In the genomic region with DNA sequence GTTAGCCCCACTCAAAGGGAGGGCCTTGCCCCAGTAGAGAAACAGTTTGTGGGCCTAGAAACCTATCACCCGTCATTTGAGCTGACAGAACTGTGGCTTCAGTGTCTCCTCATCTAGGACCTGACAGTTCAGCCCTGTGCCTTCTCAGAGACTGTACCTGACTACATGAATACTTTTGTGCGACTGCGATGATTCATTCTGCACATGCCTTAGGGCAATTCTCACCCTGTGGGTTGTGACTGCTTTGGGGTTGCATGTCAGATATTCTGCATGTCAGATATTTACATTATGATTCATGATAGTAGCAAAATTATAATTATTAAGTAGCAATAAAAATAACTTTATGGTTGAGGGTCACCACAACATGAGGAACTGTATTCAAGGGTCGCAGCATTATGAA, we compare ENCODE assay signal across 20 mouse cellular contexts.
"Had no signal": no experiment of that assay in that cellular context is flagged by ENCODE, and none has a peak within 500 bp of the region (broad histone marks: within the 10 kb centered on the region; RNA-seq: fewer than 3 reads in every experiment).

No protein-coding gene starts in this region.

- H3K4me1 ChIP-seq: limb, embryonic 12.5 days; limb, embryonic 15.5 days; liver, embryonic 12.5 days; liver, embryonic 15.5 days; lung, embryonic 15.5 days; neural tube, embryonic 13.5 days had no signal

- ATAC-seq: liver, embryonic 12.5 days; midbrain, embryonic 16.5 days had no signal

- H3K27me3 ChIP-seq: limb, embryonic 12.5 days; limb, embryonic 15.5 days; liver, embryonic 12.5 days; liver, embryonic 15.5 days; lung, embryonic 15.5 days; midbrain, embryonic 12.5 days; neural tube, embryonic 13.5 days had no signal

- H3K4me3 ChIP-seq: left cerebral cortex, adult 2 months; limb, embryonic 12.5 days; limb, embryonic 15.5 days; liver, embryonic 12.5 days; liver, embryonic 15.5 days; lung, embryonic 15.5 days; midbrain, embryonic 12.5 days; myocyte; neural tube, embryonic 13.5 days had no signal

- H3K4me2 ChIP-seq: limb, embryonic 12.5 days; limb, embryonic 15.5 days; liver, embryonic 12.5 days; liver, embryonic 15.5 days; lung, embryonic 15.5 days; midbrain, embryonic 12.5 days; neural tube, embryonic 13.5 days had no signal

- H3K27ac ChIP-seq: left cerebral cortex, adult 2 months; limb, embryonic 12.5 days; limb, embryonic 15.5 days; liver, embryonic 12.5 days; liver, embryonic 15.5 days; lung, embryonic 15.5 days; midbrain, embryonic 12.5 days; neural tube, embryonic 13.5 days had no signal

- H3K9me3 ChIP-seq: limb, embryonic 12.5 days; limb, embryonic 15.5 days; liver, embryonic 12.5 days; liver, embryonic 15.5 days; lung, embryonic 15.5 days; midbrain, embryonic 12.5 days; neural tube, embryonic 13.5 days had no signal

- DNase-seq: kidney, adult 18-20 months; kidney, adult 9 months; kidney, postnatal 36 days; layer of hippocampus, postnatal 36 days; lung, adult 18-20 months; lung, postnatal 10 days; lung, postnatal 4 days; retina, postnatal 1 day; thymus, adult 18-20 months; thymus, postnatal 36 days had no signal

- H3K9ac ChIP-seq: limb, embryonic 12.5 days; limb, embryonic 15.5 days; liver, embryonic 12.5 days; liver, embryonic 15.5 days; lung, embryonic 15.5 days; midbrain, embryonic 12.5 days; neural tube, embryonic 13.5 days had no signal

- H3K36me3 ChIP-seq: limb, embryonic 12.5 days; limb, embryonic 15.5 days; liver, embryonic 12.5 days; liver, embryonic 15.5 days; lung, embryonic 15.5 days; midbrain, embryonic 12.5 days; neural tube, embryonic 13.5 days had no signal
